21 mouse cellular contexts compared by ENCODE assay signal in the genomic region with DNA sequence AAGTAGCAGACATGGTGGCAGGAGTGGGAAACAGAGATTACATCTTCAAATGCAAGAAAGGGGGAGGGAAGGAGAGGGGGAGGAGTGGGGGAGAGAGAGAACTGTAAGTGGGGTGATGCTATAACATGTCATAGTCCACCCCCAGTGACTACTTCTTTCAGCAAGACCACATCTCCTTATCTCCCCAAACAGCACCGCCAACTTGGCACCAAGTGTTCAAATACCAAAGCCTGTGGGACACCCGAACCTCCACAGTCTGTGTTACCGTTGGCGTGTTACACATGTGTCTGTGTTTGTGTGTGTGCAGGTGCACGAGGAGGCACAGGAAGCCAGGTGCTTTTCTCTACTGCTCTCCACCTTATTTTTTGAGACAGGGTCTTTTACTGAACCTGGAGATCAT. TPM values are rescaled to one million over a fixed set of nuclear protein-coding genes. Genes with fewer than 3 reads are reported as not detected.
"Had no signal": no experiment of that assay in that cellular context is flagged by ENCODE, and none has a peak within 500 bp of the region (broad histone marks: within the 10 kb centered on the region; RNA-seq: fewer than 3 reads in every experiment).

No protein-coding gene starts in this region.

- H3K4me3 ChIP-seq: liver, embryonic 15.5 days; lung, embryonic 15.5 days; midbrain, embryonic 13.5 days; midbrain, embryonic 15.5 days; neural tube, embryonic 12.5 days; stomach, embryonic 15.5 days had no signal

- H3K4me1 ChIP-seq: liver, embryonic 15.5 days had no signal

- DNase-seq: liver, postnatal 0 days; lung, adult 2 months; lung, postnatal 14 days; lung, postnatal 36 days; right cerebral cortex, postnatal 25 days; thymus, adult 2 months; thymus, postnatal 25 days; thymus, postnatal 4 days had no signal

- H3K36me3 ChIP-seq: liver, embryonic 15.5 days; lung, embryonic 15.5 days; midbrain, embryonic 13.5 days; midbrain, embryonic 15.5 days; neural tube, embryonic 12.5 days; stomach, embryonic 15.5 days had no signal

- H3K9ac ChIP-seq: liver, embryonic 15.5 days; liver, postnatal 0 days; lung, embryonic 15.5 days; midbrain, embryonic 13.5 days; midbrain, embryonic 15.5 days; neural tube, embryonic 12.5 days; stomach, embryonic 15.5 days had no signal

- H3K27ac ChIP-seq: liver, embryonic 15.5 days; lung, embryonic 15.5 days; macrophage; midbrain, embryonic 13.5 days; midbrain, embryonic 15.5 days; neural tube, embryonic 12.5 days; stomach, embryonic 15.5 days; stomach, postnatal 0 days had no signal

- ATAC-seq: liver, postnatal 0 days; lung, postnatal 0 days; midbrain, embryonic 13.5 days; midbrain, embryonic 15.5 days had no signal

- H3K9me3 ChIP-seq: liver, embryonic 15.5 days; lung, embryonic 15.5 days; midbrain, embryonic 13.5 days; midbrain, embryonic 15.5 days; neural tube, embryonic 12.5 days; stomach, embryonic 15.5 days had no signal

- H3K27me3 ChIP-seq: lung, embryonic 15.5 days; stomach, embryonic 15.5 days had no signal

- H3K4me2 ChIP-seq: liver, embryonic 15.5 days; lung, embryonic 15.5 days; midbrain, embryonic 11.5 days; midbrain, embryonic 13.5 days; midbrain, embryonic 15.5 days; neural tube, embryonic 12.5 days; stomach, embryonic 15.5 days had no signal

RNA-seq across cellular contexts. Expression of a gene that starts 4.9 kb away (rescaled TPM):
- total RNA-seq: midbrain, postnatal 0 days; monocyte, adult 5-6 weeks; neutrophil, adult 5-6 weeks had no signal
- polyA plus RNA-seq: lung, adult 2 months; lung, postnatal 0 days; macrophage; midbrain, embryonic 13.5 days; midbrain, embryonic 15.5 days; midbrain, postnatal 0 days had no signal
